Mouse (Mus musculus) C2C12 (cell line): ENCODE data around the gene Wdr64.

ENCODE experiments used
- CEBPB ChIP-seq: IDR thresholded peaks from one replicate; pipeline ENCODE4 v1.6.1; 2011; ENCODE audit warnings: low read depth, mild to moderate bottlenecking, control low read depth, moderate library complexity
- CTCF ChIP-seq: IDR thresholded peaks from one replicate; pipeline ENCODE4 v1.5.1; 2011; ENCODE audit not compliant: control insufficient read depth, insufficient read depth, insufficient read length
- FOSL1 ChIP-seq: IDR thresholded peaks from one replicate; pipeline ENCODE4 v1.8.0; 2011; ENCODE audit warnings: mild to moderate bottlenecking, low read length; ENCODE audit not compliant: poor library complexity, insufficient read depth, severe bottlenecking
- MAX ChIP-seq: IDR thresholded peaks from one replicate; pipeline ENCODE4 v1.6.1; 2011; ENCODE audit warnings: mild to moderate bottlenecking, control low read depth
- MYOD1 ChIP-seq: IDR thresholded peaks from one replicate; pipeline ENCODE4 v1.6.1; 2011; ENCODE audit warnings: low read depth; ENCODE audit not compliant: control insufficient read depth, insufficient read length
- MYOG ChIP-seq: IDR thresholded peaks from one replicate; pipeline ENCODE4 v1.6.1; 2011; ENCODE audit not compliant: control insufficient read depth, insufficient read length; ENCODE audit errors: extremely low read depth
- USF1 ChIP-seq: IDR thresholded peaks from one replicate; pipeline ENCODE4 v1.6.1; 2011; ENCODE audit warnings: low read depth, mild to moderate bottlenecking, control low read depth, moderate library complexity

DNA sequence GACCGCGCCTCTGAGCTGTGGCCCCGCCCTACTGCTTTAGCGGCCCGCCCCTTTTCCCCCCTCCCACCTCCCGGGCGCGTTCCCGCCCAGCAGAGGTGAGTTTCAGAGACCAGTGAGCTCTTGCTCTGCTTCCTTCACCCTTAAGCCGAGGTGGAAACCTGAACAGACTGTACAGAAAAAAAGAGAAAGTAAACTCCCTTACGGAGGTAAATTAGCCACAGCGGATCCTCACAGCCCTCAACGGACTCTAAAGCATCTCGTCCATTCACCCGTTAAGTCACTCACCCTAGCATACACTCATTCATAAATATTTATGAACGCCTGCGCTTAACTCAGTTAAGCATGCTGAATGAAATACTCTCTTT lies 5.4 kb upstream of the Wdr64 start:
- TF ChIP-seq CTCF (no peak), MYOG (no peak), USF1 (no peak), MAX (no peak), CEBPB (no peak), MYOD1 (no peak), FOSL1 (no peak)
